Mouse (Mus musculus): ENCODE results near the gene Iqcn.

Iqcn gene

DNA sequence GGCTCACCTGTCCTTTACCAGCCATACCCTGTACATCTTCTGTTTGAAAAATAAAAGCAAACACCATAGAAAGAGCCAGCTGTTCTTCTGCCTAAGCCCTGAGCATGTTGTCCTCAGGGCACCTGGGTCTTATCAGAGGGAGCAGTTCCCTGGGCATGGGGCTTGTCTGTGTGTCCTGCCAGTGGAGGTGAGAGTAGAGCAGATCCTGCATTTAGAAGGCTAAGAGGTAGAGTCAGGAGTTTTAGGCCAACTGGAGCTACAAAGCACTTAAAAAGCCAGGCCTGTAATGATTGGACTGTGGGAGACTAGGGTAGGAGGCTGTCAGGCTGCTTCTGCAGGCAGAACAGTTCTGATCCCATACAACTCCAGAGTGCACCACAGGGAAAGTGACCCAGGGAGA lies 24.6 kb upstream of the Iqcn start:
- no peak for DNase-seq (ENCODE audit: low spot score in 2 of 2)

- no peak for DNase-seq (ENCODE audit: low spot score in 2 of 2)
Observed at GRCm38 (mm10) chr8:70679404-70679803, 23.9 kb upstream of the Iqcn start.

- no peak for DNase-seq (ENCODE audit: low spot score in 2 of 2)
Observed at GRCm38 (mm10) chr8:70680039-70680438, 23.2 kb upstream of the Iqcn start.

DNA sequence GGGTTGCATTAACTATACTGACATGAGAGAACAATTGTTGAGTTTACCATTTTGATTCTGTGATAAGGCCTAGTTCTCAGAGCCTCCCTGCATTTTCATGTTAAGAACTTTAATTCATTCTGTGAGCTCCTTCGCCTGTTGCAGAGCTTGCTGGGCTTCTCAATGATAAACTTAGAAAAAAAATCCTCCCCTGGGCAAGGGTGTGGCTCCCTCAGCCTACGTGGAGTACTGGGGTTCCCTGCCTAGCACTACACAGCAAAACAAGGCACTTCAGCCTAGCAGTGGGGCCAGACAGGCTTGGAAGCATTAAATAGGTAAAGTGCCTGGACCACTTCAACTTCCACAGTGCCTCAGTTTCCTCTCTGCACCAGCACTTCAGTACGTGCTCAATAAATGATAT lies 21.8 kb upstream of the Iqcn start:
- DNase-seq (ENCODE audit: low spot score in 2 of 2): no peak

DNA sequence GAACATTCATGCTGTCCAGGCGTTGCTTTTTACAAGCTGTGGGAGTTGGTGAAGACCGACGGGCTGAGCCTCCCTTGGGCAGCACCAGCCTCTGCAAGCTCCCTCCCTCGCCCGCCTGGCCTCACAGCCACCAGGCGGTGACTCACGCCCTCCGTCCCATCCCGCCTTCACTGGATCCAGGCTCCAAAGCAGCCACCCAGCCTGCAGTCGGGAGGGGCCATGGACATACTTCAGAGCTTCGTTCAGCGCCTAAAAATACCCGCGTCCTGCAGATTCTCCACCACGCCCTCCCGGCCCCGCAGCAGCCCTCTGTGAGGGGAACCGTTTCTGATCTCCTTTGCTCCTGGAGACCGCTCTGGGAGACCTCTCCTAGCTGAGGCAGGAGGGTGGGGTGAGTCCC lies 21.1 kb upstream of the Iqcn start:
- DNase-seq (ENCODE audit: low spot score in 2 of 2): no peak

GRCm38 (mm10) chr8:70682692-70683091 lies 20.6 kb upstream of the Iqcn start:
- DNase-seq (ENCODE audit: low spot score in 2 of 2): no peak

- peak; percentile 80 to 92 for DNase-seq (ENCODE audit: low spot score in 2 of 2)
Observed at GRCm38 (mm10) chr8:70684291-70684690, 19.0 kb upstream of the Iqcn start.

GRCm38 (mm10) chr8:70687576-70687975 lies 15.7 kb upstream of the Iqcn start:
- no peak for DNase-seq (ENCODE audit: low spot score in 2 of 2)

GRCm38 (mm10) chr8:70688136-70688535 lies 15.1 kb upstream of the Iqcn start:
- no peak for DNase-seq (ENCODE audit: low spot score in 2 of 2)

- no peak for DNase-seq (ENCODE audit: low spot score in 2 of 2)
Observed at GRCm38 (mm10) chr8:70689892-70690390, 13.3 kb upstream of the Iqcn start.

DNA sequence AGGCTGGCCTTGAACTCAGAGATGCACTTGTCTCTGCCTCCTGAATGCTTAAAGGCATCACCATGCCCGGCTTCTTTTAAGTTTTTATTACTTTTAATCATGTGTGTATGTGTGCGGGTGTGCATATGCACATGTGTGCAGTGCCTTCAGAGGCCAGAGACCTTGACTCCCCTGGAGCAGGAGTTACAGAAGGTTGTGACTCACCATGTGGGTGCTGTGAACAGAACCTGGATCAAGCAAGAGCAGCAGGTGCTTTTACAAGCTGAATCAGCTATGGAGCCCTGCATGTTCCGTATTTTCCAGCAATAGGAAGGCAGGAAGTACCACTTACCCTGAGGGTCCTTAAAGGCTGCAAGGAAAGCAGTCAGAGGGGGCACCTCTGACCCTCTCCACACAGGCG lies 12.0 kb upstream of the Iqcn start:
- no peak for DNase-seq (ENCODE audit: low spot score in 2 of 2)

DNA sequence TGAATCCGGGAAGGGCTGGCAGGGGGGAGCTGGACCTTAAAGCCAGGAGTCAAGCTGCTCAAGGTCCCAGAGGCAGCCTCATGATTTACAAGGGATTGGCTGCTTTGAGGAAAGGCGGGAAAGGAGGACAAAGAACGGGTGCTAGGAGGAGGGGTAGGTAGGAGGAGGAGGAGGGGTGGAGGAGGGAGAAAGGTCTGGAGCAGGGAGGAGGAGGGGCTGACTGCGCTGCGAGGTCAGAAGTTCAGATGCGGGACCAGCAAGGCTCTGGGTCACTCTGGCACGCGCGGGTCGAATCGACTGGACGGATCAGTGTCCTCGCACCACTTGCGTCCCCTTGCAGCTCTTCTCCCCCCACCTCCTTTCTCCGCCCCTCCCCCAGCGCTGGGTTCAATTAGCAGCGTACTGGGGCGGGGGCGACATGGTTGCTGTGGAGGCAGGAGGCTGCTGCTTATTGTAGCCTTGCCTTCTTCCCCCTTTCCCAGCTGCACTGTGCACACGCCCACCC lies 11.5 kb upstream of the Iqcn start:
- peak in 1 of 2 experiments; percentile 65 for DNase-seq (ENCODE audit: low spot score in 2 of 2)

GRCm38 (mm10) chr8:70693636-70694035 lies 9.6 kb upstream of the Iqcn start:
- no peak for DNase-seq (ENCODE audit: low spot score in 2 of 2)

- no peak for DNase-seq (ENCODE audit: low spot score in 2 of 2)
Observed at GRCm38 (mm10) chr8:70695318-70696018, 7.8 kb upstream of the Iqcn start.

GRCm38 (mm10) chr8:70696019-70696885 lies 7.0 kb upstream of the Iqcn start:
- DNase-seq (ENCODE audit: low spot score in 2 of 2): peak in 1 of 2 experiments; percentile 67

DNA sequence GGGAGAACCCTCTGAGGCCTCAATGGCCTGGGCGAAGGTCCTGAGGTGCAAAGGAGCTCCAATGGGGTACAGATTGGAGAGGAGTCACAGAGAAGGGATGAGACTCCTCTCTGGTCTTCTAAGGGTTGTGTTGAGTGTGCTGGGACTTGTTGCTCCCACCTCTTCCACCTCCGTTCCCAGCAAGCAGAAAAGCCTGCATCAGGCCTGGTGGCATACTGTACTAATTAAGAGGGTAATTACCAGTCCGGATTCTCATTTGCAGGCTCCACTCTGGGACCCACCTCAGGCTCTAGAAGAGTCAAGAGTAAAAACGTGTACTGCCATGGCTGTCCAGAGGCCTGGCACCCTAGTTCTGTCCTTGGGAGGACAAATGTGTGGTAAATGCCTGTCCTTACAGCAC lies 6.3 kb upstream of the Iqcn start:
- DNase-seq (ENCODE audit: low spot score in 2 of 2): no peak

GRCm38 (mm10) chr8:70697366-70698250 lies 5.6 kb upstream of the Iqcn start:
- DNase-seq (ENCODE audit: low spot score in 2 of 2): no peak

- peak; percentile 99 for DNase-seq (ENCODE audit: low spot score in 2 of 2)
Observed at GRCm38 (mm10) chr8:70698310-70699109, 4.7 kb upstream of the Iqcn start, which contains the start of gene Jund. TSS of gene Jund (plus strand) at chr8:70698949.

DNA sequence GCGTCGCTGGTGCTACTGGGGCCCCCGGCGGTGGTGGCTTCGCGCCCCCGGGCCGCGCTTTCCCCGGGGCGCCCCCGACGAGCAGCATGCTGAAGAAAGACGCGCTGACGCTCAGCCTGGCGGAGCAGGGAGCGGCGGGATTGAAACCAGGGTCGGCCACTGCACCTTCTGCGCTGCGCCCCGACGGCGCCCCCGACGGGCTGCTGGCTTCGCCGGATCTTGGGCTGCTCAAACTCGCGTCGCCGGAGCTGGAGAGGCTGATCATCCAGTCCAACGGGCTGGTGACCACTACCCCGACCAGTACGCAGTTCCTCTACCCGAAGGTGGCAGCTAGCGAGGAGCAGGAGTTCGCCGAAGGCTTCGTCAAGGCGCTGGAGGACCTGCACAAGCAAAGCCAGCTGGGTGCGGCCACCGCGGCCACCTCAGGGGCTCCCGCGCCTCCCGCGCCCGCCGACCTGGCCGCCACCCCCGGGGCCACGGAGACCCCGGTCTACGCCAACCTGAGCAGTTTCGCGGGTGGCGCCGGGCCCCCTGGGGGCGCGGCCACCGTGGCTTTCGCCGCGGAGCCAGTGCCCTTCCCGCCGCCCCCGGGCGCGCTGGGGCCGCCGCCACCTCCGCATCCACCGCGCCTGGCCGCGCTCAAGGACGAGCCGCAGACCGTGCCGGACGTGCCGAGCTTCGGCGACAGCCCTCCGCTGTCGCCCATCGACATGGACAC lies 4.0 kb upstream of the Iqcn start:
- peak in 1 of 2 experiments; percentile 72 for DNase-seq (ENCODE audit: low spot score in 2 of 2)

Data from right cerebral cortex, postnatal 10 days (tissue).